Mouse (Mus musculus) kidney, adult 8-10 months (tissue): ENCODE results near the gene Dgcr2.

Experiments
- DNase-seq, 2 experiments: peaks; one replicate each; pipeline ENCODE4 v3.0.0; 2022

Dgcr2 gene

GRCm38 (mm10) chr16:17898462-17898861 is at the start of gene Dgcr2, which contains the start of gene Tssk2:
Dgcr2 (minus strand) TSS chr16:17898562.
Tssk2 (plus strand) TSS chr16:17898637.
- no peak for DNase-seq

DNA sequence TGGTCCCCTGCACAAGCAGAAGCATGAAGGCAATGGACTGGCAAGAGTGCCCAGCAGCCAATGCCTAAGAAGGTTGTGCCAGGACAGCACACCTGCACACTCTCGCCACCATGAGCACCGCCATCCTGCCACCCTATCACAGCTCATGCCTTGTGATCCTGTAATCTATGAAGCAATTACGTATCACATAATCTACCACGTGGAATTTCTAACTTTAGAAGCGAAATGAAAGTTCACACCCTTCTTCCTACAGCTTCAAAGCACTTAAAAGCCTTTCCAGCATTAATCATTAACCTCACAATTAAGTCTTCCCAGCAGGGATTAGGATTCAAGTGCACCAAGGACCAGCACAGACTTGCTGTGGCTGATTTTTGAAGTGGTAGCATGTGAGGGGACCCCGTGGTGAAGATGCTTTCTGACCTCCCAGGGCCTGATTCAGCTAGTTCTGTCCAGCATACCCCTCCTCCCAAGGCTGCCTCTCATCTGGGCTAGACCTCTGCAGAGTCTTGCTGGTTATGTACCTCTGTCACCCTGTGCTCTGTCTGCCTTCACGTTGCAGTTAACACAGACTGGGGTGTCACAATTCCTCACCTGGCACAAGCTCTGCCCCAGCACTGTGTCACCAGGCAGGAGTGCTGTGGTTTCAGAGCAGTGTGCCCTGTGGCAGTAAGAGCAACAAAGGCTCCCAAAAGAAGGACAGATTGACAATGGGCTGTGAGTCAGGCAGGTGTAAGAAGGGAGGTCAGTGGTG is 46.9 kb upstream of the Dgcr2 start:
- DNase-seq: peak; percentile 28 to 56

DNA sequence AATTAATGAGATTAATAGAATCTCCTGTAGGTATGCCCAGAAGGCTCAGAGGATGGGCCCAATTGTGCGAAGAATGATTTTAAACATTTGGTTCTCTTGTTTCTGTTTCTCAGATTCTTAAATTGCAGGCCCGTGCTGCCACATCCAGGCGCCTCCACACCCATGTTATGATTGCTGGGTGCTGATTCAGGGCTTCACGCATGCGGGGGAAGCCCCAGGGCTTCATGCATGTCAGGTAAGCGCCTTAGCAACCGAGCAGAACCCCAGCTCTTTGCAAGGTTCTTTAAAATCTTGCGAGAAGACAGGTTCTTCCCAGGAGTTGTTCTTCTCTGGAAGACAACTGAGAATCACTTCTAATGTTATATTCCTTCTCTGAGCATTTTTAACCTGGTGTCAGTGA is 45.1 kb upstream of the Dgcr2 start:
- no peak for DNase-seq

- no peak for DNase-seq
Measured at GRCm38 (mm10) chr16:17939255-17939751, 40.9 kb upstream of the Dgcr2 start.

- DNase-seq: peak; percentile 60 to 80
Measured at GRCm38 (mm10) chr16:17938821-17939220, 40.5 kb upstream of the Dgcr2 start.

DNA sequence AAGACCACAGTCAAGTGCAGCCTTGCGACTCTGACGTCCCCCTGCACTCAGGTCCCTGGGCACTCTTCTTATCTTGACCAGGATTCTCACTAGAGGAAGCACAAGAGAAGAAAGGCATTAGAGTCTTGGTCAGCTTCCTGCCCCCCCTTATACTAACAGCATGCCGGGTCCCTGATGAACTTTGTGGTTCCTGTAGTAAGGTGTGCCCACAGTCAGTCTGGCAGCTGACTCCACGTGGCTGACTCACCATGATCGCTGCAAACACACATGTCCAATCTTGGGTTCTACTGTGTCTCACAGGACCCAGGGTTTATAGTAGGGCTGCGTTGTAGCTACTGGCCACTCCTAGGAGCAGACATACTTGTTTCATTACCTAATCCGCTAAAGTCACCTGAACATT is 39.8 kb upstream of the Dgcr2 start:
- no peak for DNase-seq

DNA sequence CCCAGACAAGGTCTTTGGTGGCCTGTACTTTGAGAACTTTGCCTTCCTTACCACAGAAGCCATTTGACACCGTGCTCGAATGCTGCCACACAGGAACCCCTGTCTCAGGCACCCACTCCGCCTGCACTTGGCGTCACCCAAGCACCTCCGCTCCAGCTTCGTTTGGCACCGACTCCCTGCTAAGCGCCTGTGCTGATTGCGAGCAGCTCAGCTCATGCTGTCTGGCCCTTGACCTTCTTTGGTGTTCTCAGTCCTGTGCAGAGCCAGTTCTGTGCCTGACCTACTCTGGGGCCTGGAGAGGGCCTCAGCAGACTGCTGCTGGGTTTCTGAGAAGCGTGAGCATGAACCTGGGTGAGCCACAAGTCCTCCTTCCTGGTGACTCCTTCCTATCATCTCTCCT is 38.4 kb upstream of the Dgcr2 start:
- no peak for DNase-seq

DNA sequence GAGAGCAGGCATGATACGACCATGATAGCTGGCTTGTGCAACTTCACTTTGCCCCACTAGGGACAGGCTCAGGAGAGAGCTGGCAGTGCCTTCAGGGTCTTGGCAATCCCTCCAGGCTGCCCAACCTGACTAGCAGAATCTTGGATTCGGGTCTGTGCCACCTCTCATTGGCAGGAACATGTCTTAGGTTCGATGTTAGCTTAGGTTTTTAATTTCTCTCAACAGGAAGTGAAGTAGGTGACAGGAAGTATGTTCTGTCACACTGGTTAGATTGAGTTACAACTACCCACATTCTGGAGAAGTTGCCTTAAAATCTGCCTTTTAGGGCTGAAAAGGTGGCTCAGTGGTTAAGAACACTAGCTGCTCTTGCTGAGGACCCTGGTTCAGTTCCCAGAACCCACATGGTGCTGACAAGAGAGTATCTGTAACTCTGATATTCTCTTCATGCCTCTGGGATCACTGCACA is 36.1 kb upstream of the Dgcr2 start:
- no peak for DNase-seq

GRCm38 (mm10) chr16:17933594-17934444 is 35.5 kb upstream of the Dgcr2 start:
- no peak for DNase-seq

GRCm38 (mm10) chr16:17931906-17932460 is 33.6 kb upstream of the Dgcr2 start:
- no peak for DNase-seq

DNA sequence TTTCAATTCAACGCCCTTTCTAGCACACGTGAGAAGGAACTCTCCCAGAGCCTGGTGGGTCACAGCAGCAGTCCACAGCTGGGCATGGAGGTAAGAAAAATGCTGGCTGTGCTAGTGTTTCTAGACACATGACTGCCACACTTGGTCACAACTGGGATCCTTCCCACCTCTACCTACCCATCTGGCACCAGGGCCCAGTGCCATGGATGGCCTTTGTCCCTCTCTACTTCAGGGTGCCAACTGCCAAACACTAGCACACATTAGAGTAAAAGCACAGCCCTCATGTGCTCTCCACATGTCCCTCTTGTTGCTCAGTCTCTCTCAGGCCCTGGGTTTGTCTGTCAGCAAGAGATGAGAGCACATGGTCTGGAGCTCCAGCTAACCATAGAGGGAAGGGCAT is 31.3 kb upstream of the Dgcr2 start:
- no peak for DNase-seq

GRCm38 (mm10) chr16:17929211-17929610 is 30.8 kb upstream of the Dgcr2 start:
- no peak for DNase-seq

- peak; percentile 79 to 81 for DNase-seq
Measured at GRCm38 (mm10) chr16:17928627-17929104, 30.3 kb upstream of the Dgcr2 start.

DNA sequence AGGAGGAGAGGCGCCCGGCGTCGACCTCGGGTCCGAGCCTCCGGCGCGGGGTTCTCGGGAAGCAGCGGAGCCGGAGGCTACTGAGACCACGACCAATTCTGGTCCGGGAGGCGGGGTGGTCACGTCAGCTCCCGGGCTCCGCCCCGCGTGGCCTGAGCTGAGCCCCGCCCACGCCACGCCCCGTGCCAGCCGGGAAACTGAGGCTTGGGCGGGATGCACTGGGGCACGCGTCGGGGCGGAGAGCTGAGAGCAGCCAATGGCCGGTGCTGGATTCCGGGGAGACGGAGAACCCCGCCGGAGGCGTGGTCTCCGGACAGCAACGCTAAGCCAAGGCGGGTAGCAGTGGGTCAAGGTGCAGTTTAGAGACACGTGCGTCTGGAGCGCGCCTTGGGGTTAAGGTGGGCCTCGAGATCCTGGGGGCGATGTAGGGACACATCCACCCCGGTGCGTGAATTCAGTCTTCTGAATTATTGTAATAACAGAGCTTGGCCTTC is 29.8 kb upstream of the Dgcr2 start, which contains the start of gene Slc25a1:
TSS of gene Slc25a1 (minus strand) at position 133 of the 494 bp plus-strand sequence.
- peak; percentile 73 to 79 for DNase-seq

GRCm38 (mm10) chr16:17927351-17928082 is 29.2 kb upstream of the Dgcr2 start:
- DNase-seq: peak; percentile 36 to 47

DNA sequence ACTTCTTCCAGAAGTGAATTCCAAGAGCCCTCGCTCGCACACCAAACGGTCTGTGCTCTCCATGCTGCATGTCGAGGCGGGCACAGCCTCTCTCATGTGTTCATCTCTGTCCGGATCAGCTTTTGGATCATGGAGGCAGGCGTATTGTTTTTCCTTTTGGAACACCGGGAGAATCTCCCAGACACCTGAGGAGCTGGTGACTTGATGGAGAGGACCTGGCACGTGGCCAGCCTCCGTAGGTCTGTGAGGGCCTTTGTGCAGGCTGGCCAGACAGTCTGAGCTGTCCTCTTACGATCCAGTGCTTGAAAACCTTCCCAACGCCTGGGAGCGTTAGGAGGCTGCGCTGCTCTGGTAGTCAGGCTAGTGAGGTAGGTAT is 23.8 kb upstream of the Dgcr2 start:
- peak in 1 of 2 experiments; percentile 40 for DNase-seq

DNA sequence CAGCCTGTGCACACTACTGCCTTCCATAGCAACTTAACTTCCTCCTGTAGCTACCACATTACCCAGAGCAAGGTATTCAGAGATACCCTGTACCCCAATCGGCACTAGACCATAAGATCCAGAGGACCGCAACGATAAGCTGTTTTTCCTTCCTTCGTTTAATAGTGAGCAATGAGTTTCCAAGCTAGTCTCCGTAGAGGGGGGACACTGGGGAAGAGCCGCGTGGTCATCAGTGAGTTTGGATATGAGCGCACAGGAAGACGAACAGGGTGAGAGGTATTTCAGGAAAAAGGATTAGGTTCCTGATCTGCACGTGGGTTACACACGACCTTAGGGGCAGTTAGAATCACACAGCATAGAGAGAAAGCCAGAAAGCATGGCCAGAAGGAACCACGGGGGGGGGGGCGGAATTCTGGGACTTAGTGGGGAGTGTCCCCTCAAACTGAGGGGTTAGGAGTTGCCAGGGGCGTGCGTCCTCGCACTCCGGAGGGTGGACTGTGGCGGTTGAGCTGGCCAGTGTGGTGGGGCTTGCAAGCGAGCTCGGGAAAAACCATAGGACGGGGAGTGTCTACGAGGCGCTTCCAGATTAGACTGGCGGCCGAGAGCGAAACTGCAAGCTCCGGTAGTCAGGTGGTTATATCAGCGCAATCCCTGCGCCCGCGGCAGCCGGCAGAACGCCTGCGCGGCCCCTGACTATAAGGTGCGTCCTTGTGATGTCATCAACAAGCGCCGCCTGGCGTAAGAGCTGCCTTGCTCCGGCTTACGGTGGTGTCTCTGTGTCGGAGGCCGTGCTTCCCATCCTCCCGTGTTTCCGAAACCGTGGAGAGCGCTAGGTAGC is 23.2 kb upstream of the Dgcr2 start:
- peak; percentile 95 for DNase-seq

- DNase-seq: no peak
Measured at GRCm38 (mm10) chr16:17920586-17920985, 22.2 kb upstream of the Dgcr2 start.

DNA sequence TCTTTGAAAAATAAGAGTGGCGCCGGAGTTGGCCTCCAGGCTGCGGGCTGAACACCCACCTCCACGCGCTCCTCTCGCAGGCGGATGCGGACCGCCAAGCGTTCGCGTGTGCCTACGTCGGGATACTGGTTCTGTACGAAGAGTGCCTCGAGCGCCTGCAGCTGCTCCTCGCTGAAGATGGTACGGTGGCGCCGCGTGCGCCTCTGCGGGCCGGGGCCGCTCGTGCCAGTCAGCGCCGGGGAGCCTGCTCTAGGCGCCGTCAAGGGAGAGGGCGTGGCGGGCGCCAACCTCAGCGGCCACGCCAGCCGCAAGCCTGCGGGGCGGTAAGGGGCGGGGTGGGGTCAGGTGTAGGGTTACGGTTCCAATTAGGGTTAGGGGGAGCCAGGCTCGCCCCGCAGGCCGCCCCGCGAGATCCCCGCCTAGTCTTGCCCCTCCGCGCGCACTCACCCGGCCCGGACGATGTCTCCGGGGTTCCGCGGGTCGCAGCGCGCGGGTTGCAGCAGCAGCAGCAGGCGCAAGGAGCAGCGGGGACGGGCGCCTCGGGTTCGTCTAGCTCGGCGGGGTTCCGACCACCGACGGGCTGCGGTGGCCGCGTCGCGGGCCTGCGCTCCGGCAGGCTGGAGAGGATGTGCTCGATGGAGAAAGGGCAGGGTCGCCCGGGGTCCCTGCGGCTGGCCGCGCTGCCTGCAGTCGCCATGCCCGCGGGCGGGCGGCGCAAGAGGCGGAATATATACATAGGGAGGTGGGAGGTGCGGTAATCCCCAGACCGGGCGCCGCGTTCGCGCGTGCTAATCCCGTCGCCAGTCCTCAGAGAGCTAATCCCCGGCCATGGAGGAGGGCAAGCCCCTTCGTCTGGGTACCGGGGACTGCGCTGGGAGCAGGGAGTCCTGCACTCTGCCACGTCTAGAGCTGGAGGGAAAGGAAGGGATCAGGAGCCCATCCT is 16.2 kb upstream of the Dgcr2 start, which contains the start of gene Gsc2:
TSS of gene Gsc2 (minus strand) at position 753 of the 943 bp plus-strand sequence.
- no peak for DNase-seq

DNA sequence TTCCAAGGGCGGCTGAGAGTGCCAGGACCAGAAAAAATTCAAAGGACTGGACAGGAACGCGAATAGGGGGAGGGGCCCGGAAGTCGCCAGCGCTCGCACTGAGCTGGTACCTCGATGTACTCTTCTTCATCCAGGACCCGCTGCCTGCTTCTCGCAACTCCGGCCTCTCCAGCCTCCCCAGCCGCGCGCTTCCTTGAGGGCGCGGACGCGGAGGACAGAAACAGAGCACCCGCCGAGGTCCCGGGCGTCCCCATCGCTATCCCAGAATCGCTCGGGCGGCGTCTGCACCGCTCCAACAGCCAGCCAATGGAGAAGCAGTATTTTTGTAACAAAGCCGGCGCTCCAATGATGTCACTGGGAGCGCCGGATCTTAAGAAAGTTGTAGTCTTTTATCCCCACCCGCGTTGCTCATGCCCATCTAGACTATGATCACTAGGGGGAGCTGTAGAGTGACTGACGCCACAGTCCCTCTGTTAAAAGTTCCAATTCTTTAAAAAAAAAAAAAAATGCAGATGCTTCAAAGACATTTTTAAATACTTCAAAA is 12.8 kb upstream of the Dgcr2 start, which contains the start of gene Ess2:
TSS of gene Ess2 (minus strand) at position 297 of the 544 bp plus-strand sequence.
- DNase-seq: peak; percentile 93 to 94
